Mouse (Mus musculus) kidney, adult 2 months (tissue): Measurements from ENCODE around the gene Fgf2. TPM values are rescaled to one million over a fixed set of nuclear protein-coding genes. Genes with fewer than 3 reads are reported as not detected.

Experiments used
- DNase-seq: peaks from one replicate; pipeline ENCODE4 v3.0.0; 2021
- H3K27ac ChIP-seq: fragments of 200-500 bp; 2 replicates; pipeline ENCODE4 v1.5.1; 2012; ENCODE audit warnings: low read depth, low read length, control low read depth, inconsistent platforms; ENCODE audit not compliant: insufficient read depth
- H3K27me3 ChIP-seq: fragments of 200-500 bp; replicated peaks from 2 replicates; pipeline ENCODE4 v1.6.1; 2012; ENCODE audit warnings: mild to moderate bottlenecking, moderate library complexity, low read length, inconsistent platforms; ENCODE audit not compliant: control insufficient read depth, insufficient read depth
- H3K36me3 ChIP-seq: fragments of 200-500 bp; 2 replicates; pipeline ENCODE4 v1.6.1; 2012; ENCODE audit warnings: mild to moderate bottlenecking, moderate library complexity, low read length, inconsistent platforms; ENCODE audit not compliant: control insufficient read depth, insufficient read depth
- H3K4me1 ChIP-seq: fragments of 200-500 bp; 2 replicates; pipeline ENCODE4 v1.6.1; 2011; ENCODE audit warnings: low read length; ENCODE audit not compliant: control insufficient read depth, insufficient read depth
- H3K4me3 ChIP-seq: fragments of 200-500 bp; 2 replicates; pipeline ENCODE4 v1.5.1; 2011; ENCODE audit warnings: mild to moderate bottlenecking, low read depth, low read length, control low read depth; ENCODE audit not compliant: insufficient read depth
- CTCF ChIP-seq: fragments of 200-500 bp; conservative IDR thresholded peaks from 2 replicates; pipeline ENCODE4 v1.5.1; 2011; ENCODE audit warnings: low read depth, mild to moderate bottlenecking, control low read depth, low read length, moderate library complexity, mixed read lengths; ENCODE audit not compliant: insufficient read depth, insufficient read length
- POLR2A ChIP-seq: fragments of 200-500 bp; IDR thresholded peaks from one replicate; pipeline ENCODE4 v1.6.1; 2011; ENCODE audit warnings: low read depth, low read length, control low read depth
- WGBS: fragments of 180-500 bp; shearing (Covaris S2); methylation state at CpG from one replicate; pipeline ENCODE4 v1.1.7; 2018; 5-methylcytosine and 5-hydroxymethylcytosine counted together
- polyA plus RNA-seq: library from polyadenylated mRNA; depleted of rRNA; stranded (reverse); fragments of >200 nt; gene quantifications from 2 replicates; pipeline ENCODE4 v1.2.3, GENCODE M21; 2012

Gene Fgf2
- polyA plus RNA-seq, 1 experiment, result 0.78 TPM

DNA sequence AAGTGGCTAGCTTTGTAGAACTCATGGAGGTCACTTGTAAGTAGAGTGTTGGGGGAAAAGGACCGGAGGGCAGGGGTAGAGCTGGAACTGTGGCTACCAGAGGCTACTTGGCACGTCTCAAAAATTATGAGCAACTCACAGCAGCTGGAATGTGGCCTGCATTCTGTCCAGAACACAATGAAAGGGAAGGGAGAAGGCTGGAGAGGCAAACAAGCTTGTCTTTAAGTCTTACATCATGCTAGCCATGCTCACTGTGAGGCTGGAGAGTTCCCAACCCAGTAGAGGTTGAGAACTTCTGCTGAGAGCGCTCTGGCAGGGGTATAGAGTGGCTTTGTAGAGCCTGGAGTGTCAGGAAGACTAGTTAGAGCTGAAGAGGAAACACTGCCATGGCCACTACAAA, 49.5 kb downstream of the Fgf2 start:
- Histone ChIP-seq H3K27ac (no peak overlapping the region), H3K36me3 (no peaks in the 10 kb centered on the region), H3K27me3 (no peaks in the 10 kb centered on the region), H3K4me1 (no peaks in the 10 kb centered on the region), H3K4me3 (no peak overlapping the region)
- 79% methylated on average over 3 of the region's 3 CpGs for WGBS
- TF ChIP-seq POLR2A (no peak), CTCF (no peak)
- no peak for DNase-seq

DNA sequence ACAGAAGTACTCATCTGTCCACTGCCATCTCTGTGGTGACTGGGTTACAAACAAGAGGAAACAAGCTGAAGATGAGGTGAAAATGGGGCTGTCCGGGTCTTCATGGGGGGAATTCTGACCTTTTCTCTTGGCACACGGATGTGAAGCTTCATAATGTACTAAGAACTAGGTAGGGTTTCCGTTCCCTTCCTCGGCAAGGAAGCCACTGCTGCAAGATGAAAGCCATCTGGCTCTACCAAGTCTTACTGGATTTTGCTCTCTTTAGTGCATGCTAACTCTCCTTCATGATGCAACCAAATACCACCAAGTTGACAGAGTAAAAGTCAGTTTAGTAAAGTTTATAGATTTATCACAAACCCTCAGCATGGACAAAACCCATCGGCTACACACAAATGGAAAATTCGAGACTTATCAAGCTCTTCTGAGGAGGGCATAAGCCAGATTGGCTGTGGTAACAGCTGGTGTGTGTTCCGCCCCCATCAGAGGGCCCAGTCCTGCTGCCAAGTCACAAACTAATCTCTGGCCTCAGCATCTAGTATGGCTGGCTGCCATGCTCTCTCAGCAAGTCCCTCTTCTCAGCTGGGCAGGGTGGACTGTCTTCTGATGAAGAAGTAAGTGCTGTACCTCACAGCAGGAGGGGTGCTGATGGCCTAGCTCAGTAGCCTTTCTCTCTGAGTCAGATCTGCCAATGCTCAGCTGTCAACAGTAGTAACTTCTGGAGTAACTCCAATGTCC, 50.7 kb downstream of the Fgf2 start:
- no peak for TF ChIP-seq CTCF
- TF ChIP-seq POLR2A, result no peak
- Histone ChIP-seq H3K27me3 (no peaks in the 10 kb centered on the region), H3K4me1 (no peaks in the 10 kb centered on the region), H3K27ac (no peak overlapping the region), H3K36me3 (no peaks in the 10 kb centered on the region), H3K4me3 (no peak overlapping the region)
- WGBS, result 74% methylated on average over 7 of the region's 7 CpGs
- peak; percentile 16 for DNase-seq

DNA sequence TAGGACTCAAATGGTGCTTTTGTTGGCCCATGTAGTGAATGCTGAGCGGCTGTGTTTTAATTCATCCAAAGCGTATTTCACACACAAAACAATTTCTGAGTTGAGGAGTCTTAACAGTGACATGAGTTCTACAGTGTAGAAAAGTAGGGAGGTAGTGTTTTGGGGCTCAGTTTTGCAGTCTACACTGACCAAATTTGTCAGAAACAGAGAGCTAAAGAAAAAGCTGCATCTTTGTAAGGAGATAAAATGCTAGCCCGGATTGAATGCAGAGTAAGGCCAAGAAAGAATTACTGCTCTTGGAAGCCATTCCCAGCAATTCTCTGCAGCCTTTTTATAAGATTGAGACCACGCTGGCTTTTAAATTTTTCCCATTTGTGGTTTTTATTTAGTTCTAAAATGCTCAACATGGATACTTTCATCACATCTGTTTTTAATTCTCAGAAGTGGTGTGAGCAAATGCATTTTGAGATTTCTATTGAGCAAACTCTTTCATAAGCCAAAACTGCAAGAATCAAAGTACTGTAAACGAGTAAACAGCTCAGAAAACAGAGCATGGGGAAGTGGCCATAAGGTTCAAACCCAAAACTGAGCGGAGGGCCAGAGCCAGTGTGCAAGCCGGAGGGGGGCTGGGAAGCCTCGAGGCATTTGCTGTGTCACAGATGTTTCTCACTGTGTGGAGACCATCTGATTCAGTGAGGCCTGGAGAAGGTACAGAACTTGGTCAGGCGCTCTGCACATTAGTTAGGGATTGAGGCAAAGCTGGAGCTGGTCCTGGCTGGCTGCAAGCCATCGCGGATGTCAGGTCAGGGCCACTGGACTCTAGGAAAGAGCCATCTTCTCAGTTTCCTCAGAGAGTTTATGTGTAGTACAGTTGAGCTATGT, 53.8 kb downstream of the Fgf2 start:
- Histone ChIP-seq H3K4me3 (no peak overlapping the region), H3K27ac (0 out of 2 replicates have a peak overlapping the region, but pooled peaks have one; percentile 3), H3K36me3 (no peaks in the 10 kb centered on the region), H3K4me1 (no peaks in the 10 kb centered on the region), H3K27me3 (no peaks in the 10 kb centered on the region)
- TF ChIP-seq POLR2A (no peak), CTCF (no peak)
- DNase-seq, result peak; percentile 60
- 76% methylated on average over 11 of the region's 11 CpGs for WGBS

DNA sequence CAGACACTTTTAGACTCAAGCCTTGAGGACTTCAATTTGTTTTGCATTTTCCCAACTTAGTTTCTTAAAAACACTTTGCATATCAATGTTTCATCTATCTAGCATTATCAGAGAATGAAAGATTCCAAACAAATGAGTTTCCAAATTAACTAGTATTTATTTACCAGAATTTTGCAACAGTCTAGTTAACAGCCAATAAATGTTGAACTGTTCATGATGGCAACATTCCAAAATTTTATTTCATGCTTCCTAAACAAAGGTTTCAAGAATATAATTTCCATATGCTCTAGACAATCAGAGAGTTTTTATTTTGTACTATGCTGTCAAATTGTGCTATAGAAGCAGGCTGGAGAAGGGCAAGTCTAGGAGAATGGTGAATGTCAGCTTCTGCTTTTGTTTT, 59.5 kb downstream of the Fgf2 start:
- no peak for TF ChIP-seq CTCF
- TF ChIP-seq POLR2A, result no peak
- Histone ChIP-seq H3K36me3 (no peaks in the 10 kb centered on the region), H3K27me3 (no peaks in the 10 kb centered on the region), H3K4me1 (no peaks in the 10 kb centered on the region), H3K4me3 (no peak overlapping the region), H3K27ac (no peak overlapping the region)
- DNase-seq, result no peak

DNA sequence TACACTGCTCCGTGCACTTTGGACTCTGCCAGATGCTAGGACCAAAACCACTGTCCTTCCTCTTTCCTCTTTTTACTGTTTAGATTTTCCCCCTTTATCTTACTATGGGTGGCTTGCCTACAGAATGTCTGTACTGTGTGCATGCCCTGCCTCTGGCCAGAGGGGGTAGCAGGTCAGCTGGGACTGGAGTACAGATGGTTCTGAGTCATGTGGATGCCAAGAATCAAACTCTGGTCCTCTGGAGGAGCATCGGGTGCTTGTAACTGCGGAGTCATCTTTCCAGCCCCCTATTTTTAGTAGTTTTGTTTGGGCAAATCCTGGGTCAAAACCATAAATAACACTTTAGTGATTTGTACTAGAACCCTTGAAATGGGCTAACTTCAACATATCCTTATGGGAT, 65.3 kb downstream of the Fgf2 start:
- no peaks in the 10 kb centered on the region for H3K4me1 ChIP-seq
- no peaks in the 10 kb centered on the region for H3K27me3 ChIP-seq
- H3K4me3 ChIP-seq, result no peak overlapping the region
- no peak for DNase-seq
- no peak overlapping the region for H3K27ac ChIP-seq
- TF ChIP-seq CTCF (no peak), POLR2A (no peak)
- H3K36me3 ChIP-seq, result no peaks in the 10 kb centered on the region
- 85% methylated on average over 3 of the region's 3 CpGs for WGBS

DNA sequence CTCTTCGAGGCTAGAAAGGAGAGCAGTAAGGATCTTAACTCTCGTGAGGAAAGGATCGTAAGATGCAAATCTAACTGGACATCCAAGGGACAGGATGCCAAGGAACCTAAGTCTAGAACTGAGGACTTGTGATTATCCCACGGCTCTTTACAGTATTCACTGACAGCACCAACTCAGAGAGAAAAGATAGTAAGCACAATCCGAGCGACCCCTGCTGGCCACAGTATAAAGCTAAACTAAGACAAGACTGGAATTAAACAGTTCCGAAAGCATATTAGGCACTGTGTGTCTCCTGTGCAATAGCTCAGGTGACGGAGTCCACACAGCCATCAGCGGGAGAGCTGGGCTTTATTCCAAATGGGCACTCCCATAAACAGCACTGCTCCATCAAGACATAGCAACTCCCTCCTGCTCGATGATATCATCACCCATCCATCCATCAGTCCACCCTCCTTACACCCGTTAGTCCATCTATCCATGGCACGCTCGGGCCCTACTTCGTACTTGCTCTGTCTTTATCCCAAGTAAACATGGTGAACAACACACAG, 66.3 kb downstream of the Fgf2 start:
- 45% methylated on average over 14 of the region's 14 CpGs for WGBS
- Histone ChIP-seq H3K4me1 (no peaks in the 10 kb centered on the region), H3K27me3 (no peaks in the 10 kb centered on the region), H3K36me3 (no peaks in the 10 kb centered on the region), H3K27ac (no peak overlapping the region), H3K4me3 (no peak overlapping the region)
- DNase-seq, result peak; percentile 83
- TF ChIP-seq CTCF (peak; percentile 45), POLR2A (no peak)

DNA sequence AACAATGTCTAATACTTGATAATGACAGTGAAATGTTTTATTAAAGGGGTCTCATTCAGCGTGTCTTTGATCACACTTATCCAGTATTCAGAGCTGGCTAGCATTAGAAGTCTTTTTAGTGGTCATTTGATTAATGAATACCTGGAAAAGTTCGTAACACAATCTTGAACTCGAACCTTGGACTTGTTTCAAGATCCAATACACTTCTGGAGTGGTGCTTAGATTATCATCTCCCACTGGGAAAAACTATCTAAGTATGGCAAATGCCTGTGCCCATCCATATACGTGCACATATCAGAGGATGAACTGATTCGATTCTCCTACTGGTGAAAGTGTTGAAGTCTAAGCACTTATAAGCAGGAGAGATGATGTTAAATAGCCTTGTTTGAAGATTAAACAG, 70.2 kb downstream of the Fgf2 start:
- no peak for TF ChIP-seq CTCF
- TF ChIP-seq POLR2A, result no peak
- H3K36me3 ChIP-seq, result no peaks in the 10 kb centered on the region
- peak; percentile 67 for DNase-seq
- peaks cover 3% of the 10 kb centered on the region; the same call in 1 of the 2 replicates for H3K4me1 ChIP-seq
- H3K27ac ChIP-seq, result 0 out of 2 replicates have a peak overlapping the region, but pooled peaks have one; percentile 65
- WGBS, result 36% methylated on average over 5 of the region's 5 CpGs
- H3K27me3 ChIP-seq, result no peaks in the 10 kb centered on the region
- no peak overlapping the region for H3K4me3 ChIP-seq
